Mouse (Mus musculus) small intestine, adult 2 months (tissue): ENCODE results near the gene Flcn.

ENCODE experiments used
- CTCF ChIP-seq: fragments of 200-500 bp; IDR thresholded peaks from 2 replicates; pipeline ENCODE4 v1.5.1; 2012; ENCODE audit warnings: low read depth, mild to moderate bottlenecking, control low read depth, inconsistent platforms, low read length, moderate library complexity, mixed read lengths; ENCODE audit not compliant: insufficient replicate concordance, insufficient read length; ENCODE audit errors: extremely low read depth
- POLR2A ChIP-seq: fragments of 200-500 bp; IDR thresholded peaks from 2 replicates; pipeline ENCODE4 v1.6.1; 2012; ENCODE audit warnings: low read depth, mild to moderate bottlenecking, control low read depth, inconsistent platforms, low read length, moderate library complexity

- no peak for TF ChIP-seq CTCF
- no peak for TF ChIP-seq POLR2A
Observed at GRCm38 (mm10) chr11:59801881-59802280, 7.9 kb downstream of the Flcn start.
